Mouse (Mus musculus) midbrain, postnatal 0 days (tissue): ENCODE results near the gene Plb1. TPM values are rescaled to one million over a fixed set of nuclear protein-coding genes. Genes with fewer than 3 reads are reported as not detected.

ENCODE experiments used
- ATAC-seq: fragments of 200-750 bp; cut with Nextera tagmentation; 2 replicates; pipeline ENCODE4 v1.8.0; 2017; ENCODE audit warnings: moderate number of reproducible peaks, mild to moderate bottlenecking, moderate TSS enrichment, moderate library complexity; ENCODE audit not compliant: low FRiP score
- DNase-seq: peaks from one replicate; pipeline ENCODE4 v3.0.0-alpha.2; 2015; ENCODE audit warnings: low spot score
- H3K27ac ChIP-seq: fragments of 300-500 bp; sonication (generic); 2 replicates; pipeline ENCODE4 v1.5.1; 2014; ENCODE audit warnings: low read depth, mild to moderate bottlenecking, low read length, mixed read lengths
- H3K27me3 ChIP-seq: fragments of 300-500 bp; sonication (generic); 2 replicates; pipeline ENCODE4 v1.6.1; 2014; ENCODE audit warnings: low read length, control low read depth, mixed read lengths; ENCODE audit not compliant: insufficient read depth
- H3K36me3 ChIP-seq: fragments of 300-500 bp; sonication (generic); 2 replicates; pipeline ENCODE4 v1.6.1; 2014; ENCODE audit warnings: low read length, control low read depth, mixed read lengths; ENCODE audit not compliant: insufficient read depth
- H3K4me1 ChIP-seq: fragments of 300-500 bp; sonication (generic); 2 replicates; pipeline ENCODE4 v1.6.1; 2014; ENCODE audit warnings: mild to moderate bottlenecking, control low read depth, antibody characterized with exemption, low read length, mixed read lengths; ENCODE audit not compliant: insufficient read depth
- H3K4me2 ChIP-seq: fragments of 300-500 bp; sonication (generic); 2 replicates; pipeline ENCODE4 v1.6.1; 2014; ENCODE audit warnings: low read depth, mild to moderate bottlenecking, low read length, mixed read lengths; ENCODE audit not compliant: poor library complexity, severe bottlenecking
- H3K4me3 ChIP-seq: fragments of 300-500 bp; sonication (generic); 2 replicates; pipeline ENCODE4 v1.5.1; 2014; ENCODE audit warnings: low read depth, mild to moderate bottlenecking, low read length, moderate library complexity
- H3K9ac ChIP-seq: fragments of 300-500 bp; sonication (generic); replicated peaks from 2 replicates; pipeline ENCODE4 v1.6.1; 2014; ENCODE audit warnings: mild to moderate bottlenecking, low read length, moderate library complexity, mixed read lengths; ENCODE audit not compliant: poor library complexity, severe bottlenecking
- H3K9me3 ChIP-seq: fragments of 300-500 bp; sonication (generic); 2 replicates; pipeline ENCODE4 v1.6.1; 2016; ENCODE audit warnings: low read length, control low read depth
- CTCF ChIP-seq: IDR thresholded peaks from 2 replicates; pipeline ENCODE4 v1.5.1; 2016; ENCODE audit warnings: antibody characterized with exemption, mild to moderate bottlenecking
- WGBS: fragments of 180-500 bp; shearing (Covaris S2); extraction: QIAGEN DNeasy Blood & Tissue Kit; methylation state at CpG from one replicate; pipeline ENCODE4 v1.1.7; 2014; 5-methylcytosine and 5-hydroxymethylcytosine counted together
- polyA plus RNA-seq: library from polyadenylated mRNA; unstranded; fragments of >200 nt; fragmentation: Nextera tagmentation; extraction: Ambion mirVana; gene quantifications from 2 replicates; pipeline ENCODE4 v1.2.1, GENCODE M21; 2015
- total RNA-seq: library from RNA; depleted of rRNA; stranded (reverse); fragments of >200 nt; gene quantifications from 2 replicates; pipeline ENCODE4 v1.2.3, GENCODE M21; 2014

The Plb1 gene
- total and polyA plus RNA-seq, 2 experiments from 2014 or later = 0.11 to 0.60 TPM

DNA sequence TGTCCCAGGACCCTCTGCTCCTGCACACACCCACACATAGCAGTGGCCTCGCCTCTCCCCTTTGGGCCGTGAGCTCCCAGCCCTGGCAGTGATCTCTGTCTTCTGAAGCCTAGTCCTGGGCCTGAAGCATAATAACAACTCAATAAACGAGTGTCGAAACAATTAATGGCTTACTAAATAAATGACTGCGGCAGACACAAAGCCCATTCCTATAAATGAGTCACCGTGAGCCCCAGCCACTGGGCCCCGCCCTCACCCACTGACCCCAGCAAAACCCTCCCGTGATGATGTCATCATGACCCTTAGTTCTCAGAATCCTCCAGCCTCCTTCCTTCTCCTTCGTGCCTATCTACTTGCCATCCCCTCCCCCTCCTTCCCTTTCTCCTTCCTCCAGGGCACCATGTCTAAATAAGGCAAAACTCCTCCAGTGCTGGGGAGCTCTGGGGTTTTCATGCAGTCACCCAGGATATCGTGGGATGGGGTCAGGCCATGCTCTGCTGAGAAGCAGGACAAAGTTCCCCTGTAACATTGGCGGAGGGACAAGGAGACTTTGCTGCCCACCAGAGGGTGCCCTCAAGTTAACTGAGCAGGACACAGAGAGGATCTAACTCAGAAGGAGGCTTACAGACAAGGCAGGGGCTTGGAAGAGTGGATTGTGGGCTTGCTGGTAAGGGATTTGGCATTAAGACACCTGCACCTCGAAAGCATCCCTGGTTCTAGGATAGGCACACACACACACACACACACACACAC lies 36.5 kb upstream of the Plb1 start:
- H3K9me3 ChIP-seq = no peaks in the 10 kb centered on the region
- H3K4me1 ChIP-seq = no peaks in the 10 kb centered on the region
- no peaks in the 10 kb centered on the region for H3K27me3 ChIP-seq
- no peaks in the 10 kb centered on the region for H3K36me3 ChIP-seq
- DNase-seq (no peak), ATAC-seq (no peak)
- H3K9ac ChIP-seq = no peak overlapping the region
- peak; percentile 40 for TF ChIP-seq CTCF
- 74% methylated on average over 12 of the region's 12 CpGs for WGBS
- H3K27ac ChIP-seq = no peak overlapping the region
- no peak overlapping the region for H3K4me3 ChIP-seq
- H3K4me2 ChIP-seq = no peak overlapping the region

GRCm38 (mm10) chr5:32197698-32198097 lies 34.8 kb upstream of the Plb1 start:
- Histone ChIP-seq H3K4me3 (no peak overlapping the region), H3K27me3 (no peaks in the 10 kb centered on the region), H3K4me2 (no peak overlapping the region), H3K9me3 (no peaks in the 10 kb centered on the region), H3K27ac (no peak overlapping the region), H3K36me3 (no peaks in the 10 kb centered on the region), H3K4me1 (no peaks in the 10 kb centered on the region), H3K9ac (no peak overlapping the region)
- TF ChIP-seq CTCF = peak; percentile 74
- ATAC-seq (no peak), DNase-seq (peak; percentile 77)
- 18% methylated on average over 4 of the region's 4 CpGs for WGBS

- no peaks in the 10 kb centered on the region for H3K9me3 ChIP-seq
- H3K4me3 ChIP-seq = no peak overlapping the region
- DNase-seq (no peak), ATAC-seq (no peak)
- H3K9ac ChIP-seq = no peak overlapping the region
- TF ChIP-seq CTCF = no peak
- H3K27ac ChIP-seq = no peak overlapping the region
- H3K4me2 ChIP-seq = no peak overlapping the region
- H3K36me3 ChIP-seq = no peaks in the 10 kb centered on the region
- H3K27me3 ChIP-seq = no peaks in the 10 kb centered on the region
- WGBS = 84% methylated on average over 3 of the region's 3 CpGs
- no peaks in the 10 kb centered on the region for H3K4me1 ChIP-seq
Observed at GRCm38 (mm10) chr5:32199136-32199535, 33.4 kb upstream of the Plb1 start.

DNA sequence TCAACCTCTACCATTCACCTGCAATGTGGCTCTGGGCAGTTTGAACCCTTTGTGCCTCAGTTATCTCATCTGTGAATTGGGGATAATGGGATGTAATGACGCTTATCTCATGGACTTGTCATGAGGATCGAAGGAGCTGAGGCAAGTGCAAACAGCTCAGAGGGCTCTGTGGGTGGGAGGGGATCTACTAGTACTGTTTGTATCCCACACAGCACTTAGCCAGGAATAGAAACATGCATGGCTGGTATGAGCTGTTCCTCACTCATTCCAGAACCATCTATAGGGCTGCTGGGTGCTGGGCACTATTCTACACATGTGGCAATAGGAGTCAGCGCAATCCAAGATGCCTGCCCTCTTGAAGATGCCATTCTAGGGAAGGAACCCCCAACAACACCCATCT lies 32.9 kb upstream of the Plb1 start:
- WGBS = 91% methylated on average over 3 of the region's 3 CpGs
- no peak overlapping the region for H3K27ac ChIP-seq
- no peak for TF ChIP-seq CTCF
- no peak overlapping the region for H3K4me2 ChIP-seq
- no peaks in the 10 kb centered on the region for H3K9me3 ChIP-seq
- H3K27me3 ChIP-seq = no peaks in the 10 kb centered on the region
- no peaks in the 10 kb centered on the region for H3K36me3 ChIP-seq
- no peak overlapping the region for H3K9ac ChIP-seq
- ATAC-seq (no peak), DNase-seq (no peak)
- H3K4me1 ChIP-seq = no peaks in the 10 kb centered on the region
- no peak overlapping the region for H3K4me3 ChIP-seq

DNA sequence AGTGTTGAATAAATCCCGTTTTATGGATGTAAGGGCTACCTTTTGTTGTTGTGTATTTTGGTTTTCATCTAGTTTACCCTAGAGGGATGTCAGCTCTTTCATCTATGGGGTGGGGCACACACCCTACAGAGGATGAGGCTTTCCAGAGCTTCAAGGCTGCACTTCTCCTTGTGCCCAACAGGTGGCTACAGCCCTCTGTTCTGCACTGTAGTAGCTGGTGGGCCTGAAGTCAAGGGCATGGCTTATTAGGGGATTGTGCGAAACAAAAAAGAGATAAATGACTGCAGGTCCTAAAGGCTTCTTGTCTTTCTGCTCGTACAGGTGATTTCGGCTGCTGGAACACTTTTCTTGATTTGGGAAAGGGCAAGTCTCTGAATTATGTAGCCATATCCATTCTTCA lies 27.9 kb upstream of the Plb1 start:
- WGBS = 77% methylated on average over 4 of the region's 4 CpGs

DNA sequence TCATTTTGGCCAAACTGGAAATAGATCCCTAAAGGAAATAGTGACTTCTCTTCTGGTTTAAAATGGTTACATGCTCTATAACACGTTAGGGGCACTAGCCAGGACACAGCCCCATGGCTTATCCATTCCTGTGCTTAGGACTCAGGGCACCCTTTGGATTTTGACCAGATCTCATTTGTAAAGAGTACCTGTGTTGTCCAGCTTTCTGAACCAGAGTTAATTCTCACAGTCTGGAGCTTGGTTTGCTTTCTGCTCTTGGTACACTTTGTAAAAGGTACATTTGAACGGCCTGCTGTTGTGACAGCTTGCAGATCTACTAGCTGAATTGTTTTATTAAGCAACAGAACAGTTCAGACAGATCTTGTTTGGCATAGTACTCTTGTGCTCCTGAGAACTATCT lies 25.8 kb upstream of the Plb1 start:
- no peak overlapping the region for H3K4me3 ChIP-seq
- 78% methylated on average over 2 of the region's 2 CpGs for WGBS
- ATAC-seq (no peak), DNase-seq (no peak)
- H3K4me2 ChIP-seq = no peak overlapping the region
- no peaks in the 10 kb centered on the region for H3K27me3 ChIP-seq
- no peaks in the 10 kb centered on the region for H3K36me3 ChIP-seq
- no peaks in the 10 kb centered on the region for H3K9me3 ChIP-seq
- H3K4me1 ChIP-seq = no peaks in the 10 kb centered on the region
- no peak overlapping the region for H3K27ac ChIP-seq
- H3K9ac ChIP-seq = no peak overlapping the region
- TF ChIP-seq CTCF = no peak

More for the DNA sequence above, 27.9 kb upstream of the Plb1 start:
- Histone ChIP-seq H3K9me3 (no peaks in the 10 kb centered on the region), H3K4me3 (no peak overlapping the region), H3K36me3 (no peaks in the 10 kb centered on the region), H3K27ac (no peak overlapping the region), H3K4me1 (no peaks in the 10 kb centered on the region), H3K27me3 (no peaks in the 10 kb centered on the region), H3K4me2 (no peak overlapping the region), H3K9ac (no peak overlapping the region)
- ATAC-seq (no peak), DNase-seq (no peak)
- peak; percentile 56 for TF ChIP-seq CTCF
